Mouse (Mus musculus): ENCODE data around the gene Satb1.

GRCm38 (mm10) chr17:51789098-51789497 lies 44.0 kb downstream of the Satb1 start:
- TF ChIP-seq POLR2A (IDR thresholded peaks at IDR 0.05; ENCODE audit: control insufficient read depth, extremely low read depth, insufficient read depth, low read length, poor library complexity) = no peak
- no peak for TF ChIP-seq CTCF (IDR thresholded peaks at IDR 0.05; ENCODE audit: borderline replicate concordance, control insufficient read depth, extremely low read depth, insufficient read depth, low read length, poor library complexity)
